Mouse (Mus musculus) G1E (cell line): ENCODE results near the gene Gm20532. TPM values are rescaled to one million over a fixed set of nuclear protein-coding genes. Genes with fewer than 3 reads are reported as not detected.
A peak's percentile ranks its signal among the peaks of the same experiment; 100 is the strongest.

Experiments
- ATAC-seq: 2 replicates; pipeline ENCODE4 v1.8.0; 2016; ENCODE audit warnings: mild to moderate bottlenecking; ENCODE audit not compliant: insufficient number of reproducible peaks, poor library complexity, low FRiP score, severe bottlenecking; ENCODE audit errors: extremely low read depth
- DNase-seq: peaks from one replicate; pipeline ENCODE4 v3.0.0; 2012; ENCODE audit warnings: low spot score
- H3K27me3 ChIP-seq: 2 replicates; pipeline ENCODE4 v1.6.1; 2012; ENCODE audit warnings: mild to moderate bottlenecking, low read length, inconsistent platforms; ENCODE audit not compliant: insufficient read depth
- H3K36me3 ChIP-seq: replicated peaks from 2 replicates; pipeline ENCODE3; 2012; ENCODE audit warnings: mild to moderate bottlenecking, inconsistent platforms
- H3K4me1 ChIP-seq: 2 replicates; pipeline ENCODE4 v1.6.1; 2012; ENCODE audit warnings: low read depth, low read length, inconsistent platforms, mixed read lengths; ENCODE audit not compliant: insufficient read depth
- H3K4me3 ChIP-seq: 2 replicates; pipeline ENCODE4 v1.5.1; 2012; ENCODE audit warnings: low read depth, mild to moderate bottlenecking, inconsistent platforms, low read length, moderate library complexity, mixed read lengths
- H3K9me3 ChIP-seq: replicated peaks from 2 replicates; pipeline ENCODE4 v1.6.1; 2012; ENCODE audit warnings: inconsistent platforms
- CTCF ChIP-seq: IDR thresholded peaks from 2 replicates; pipeline ENCODE4 v1.5.1; 2012; ENCODE audit warnings: low read depth, low read length, inconsistent platforms, mixed read lengths
- GATA1 ChIP-seq: IDR thresholded peaks from 2 replicates; pipeline ENCODE4 v1.6.1; 2012; ENCODE audit warnings: borderline replicate concordance, low read length, inconsistent platforms, mixed read lengths
- GATA2 ChIP-seq: IDR thresholded peaks from 2 replicates; pipeline ENCODE4 v1.6.1; 2012; ENCODE audit warnings: low read depth, low read length, inconsistent platforms, borderline replicate concordance
- POLR2AphosphoS5 ChIP-seq: IDR thresholded peaks from 2 replicates; pipeline ENCODE4 v1.6.1; 2012; ENCODE audit warnings: low read depth, low read length, inconsistent platforms; ENCODE audit not compliant: insufficient replicate concordance
- TAL1 ChIP-seq: conservative IDR thresholded peaks from 2 replicates; pipeline ENCODE4 v1.6.1; 2012; ENCODE audit warnings: low read depth, low read length, inconsistent platforms, mixed read lengths
- polyA plus RNA-seq: library from polyadenylated mRNA; stranded (reverse); fragments of >175 nt; gene quantifications from 2 replicates; pipeline ENCODE4 v1.2.3, GENCODE M21; 2012
- total RNA-seq, 2 experiments: library from RNA; stranded (forward) in 1 of 2; stranded (reverse) in 1 of 2; fragments of 200-1000 nt in 1 of 2; fragments of >200 nt in 1 of 2; fragmentation: Nextera tagmentation in 1 of 2; gene quantifications; 2 replicates each; pipeline ENCODE4 v1.2.3; 2014 to 2017

Gm20532 gene
- total and polyA plus RNA-seq, 3 experiments: not detected

DNA sequence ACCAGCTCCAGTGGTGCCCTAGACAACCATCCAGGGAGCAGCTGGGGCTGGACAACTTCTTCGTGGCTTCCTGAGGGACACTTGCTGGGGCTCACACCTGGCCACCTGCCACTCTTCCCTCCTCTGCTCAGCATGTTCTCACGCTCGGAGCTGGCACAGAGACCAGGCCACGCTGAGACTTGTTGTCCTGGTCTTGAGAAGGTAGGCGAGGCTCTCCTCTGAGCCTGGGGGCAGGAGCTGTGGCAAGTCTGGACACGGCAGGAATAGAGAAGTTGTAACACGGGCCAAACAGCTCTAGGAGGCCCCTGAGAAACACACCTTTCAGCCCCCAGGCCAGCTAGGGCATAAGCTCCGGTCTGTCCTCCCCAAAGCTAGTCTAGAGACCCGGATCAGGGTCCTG is 32.5 kb upstream of the Gm20532 start:
- no peaks in the 10 kb centered on the region for H3K36me3 ChIP-seq
- H3K4me1 ChIP-seq: peaks cover 55% of the 10 kb centered on the region
- no peak for TF ChIP-seq GATA1
- no peak for TF ChIP-seq TAL1
- no peak for TF ChIP-seq CTCF
- TF ChIP-seq POLR2AphosphoS5: no peak
- TF ChIP-seq GATA2: no peak
- H3K27me3 ChIP-seq: peaks cover 50% of the 10 kb centered on the region
- H3K4me3 ChIP-seq: no peak overlapping the region
- ATAC-seq: no peak
- DNase-seq: no peak
- no peaks in the 10 kb centered on the region for H3K9me3 ChIP-seq

DNA sequence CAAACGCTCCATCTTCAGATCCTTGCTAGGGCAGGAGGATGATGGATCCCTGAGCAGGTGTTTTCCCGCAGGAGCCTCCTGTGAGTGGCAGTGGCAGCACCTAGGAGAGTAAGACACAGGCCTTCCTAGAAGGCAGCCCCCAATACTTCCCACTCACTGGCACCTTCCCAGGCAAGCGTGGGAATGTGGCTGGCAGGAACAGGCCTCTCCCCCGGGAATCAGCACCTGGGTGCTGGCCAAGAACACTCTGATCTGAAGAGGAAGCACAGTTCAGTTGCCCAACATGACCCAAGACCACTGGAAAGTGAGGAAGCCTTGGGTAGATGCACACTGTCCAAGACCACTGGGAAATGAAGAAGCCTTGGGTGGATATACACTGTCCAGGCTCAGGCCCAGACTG is 31.4 kb upstream of the Gm20532 start:
- DNase-seq (no peak), ATAC-seq (no peak)
- peaks cover 55% of the 10 kb centered on the region for H3K4me1 ChIP-seq
- no peak overlapping the region for H3K4me3 ChIP-seq
- TF ChIP-seq POLR2AphosphoS5 (no peak), GATA2 (no peak), CTCF (no peak), GATA1 (no peak), TAL1 (no peak)
- H3K9me3 ChIP-seq: no peaks in the 10 kb centered on the region
- H3K36me3 ChIP-seq: no peaks in the 10 kb centered on the region
- peaks cover 48% of the 10 kb centered on the region for H3K27me3 ChIP-seq

GRCm38 (mm10) chr2:26556535-26556993 is 29.9 kb upstream of the Gm20532 start:
- Histone ChIP-seq H3K9me3 (no peaks in the 10 kb centered on the region), H3K4me1 (peaks cover 50% of the 10 kb centered on the region), H3K36me3 (no peaks in the 10 kb centered on the region), H3K4me3 (no peak overlapping the region; the same call in 1 of the 2 replicates), H3K27me3 (peaks cover 54% of the 10 kb centered on the region)
- DNase-seq (no peak), ATAC-seq (no peak)
- TF ChIP-seq TAL1: no peak
- TF ChIP-seq POLR2AphosphoS5: no peak
- TF ChIP-seq GATA1: no peak
- TF ChIP-seq GATA2: no peak
- TF ChIP-seq CTCF: no peak

- Histone ChIP-seq H3K4me1 (peaks cover 21% of the 10 kb centered on the region), H3K9me3 (no peaks in the 10 kb centered on the region), H3K4me3 (no peak overlapping the region), H3K36me3 (no peaks in the 10 kb centered on the region), H3K27me3 (peaks cover 49% of the 10 kb centered on the region)
- TF ChIP-seq CTCF (no peak), GATA1 (no peak), GATA2 (no peak), POLR2AphosphoS5 (no peak), TAL1 (no peak)
- no peak for ATAC-seq
- DNase-seq: no peak
Observed at GRCm38 (mm10) chr2:26560506-26560905, 25.9 kb upstream of the Gm20532 start.

- DNase-seq (no peak), ATAC-seq (no peak)
- peaks cover 17% of the 10 kb centered on the region for H3K4me1 ChIP-seq
- TF ChIP-seq CTCF (peak; percentile 41; the same call in 1 of the 2 replicates), GATA1 (no peak)
- no peaks in the 10 kb centered on the region for H3K9me3 ChIP-seq
- no peak overlapping the region for H3K4me3 ChIP-seq
- peaks cover 50% of the 10 kb centered on the region for H3K27me3 ChIP-seq
- H3K36me3 ChIP-seq: no peaks in the 10 kb centered on the region
Observed at GRCm38 (mm10) chr2:26561351-26562016, 25.0 kb upstream of the Gm20532 start.

GRCm38 (mm10) chr2:26566221-26566620 is 20.2 kb upstream of the Gm20532 start:
- Histone ChIP-seq H3K4me3 (no peak overlapping the region), H3K4me1 (peaks cover 27% of the 10 kb centered on the region), H3K36me3 (no peaks in the 10 kb centered on the region), H3K27me3 (peaks cover 32% of the 10 kb centered on the region), H3K9me3 (no peaks in the 10 kb centered on the region)
- TF ChIP-seq POLR2AphosphoS5 (no peak), GATA1 (no peak), CTCF (0 out of 2 replicates have a peak, but pooled peaks have one; percentile 25)
- ATAC-seq (peak; percentile 45; the same call in 1 of the 2 replicates), DNase-seq (no peak)

DNA sequence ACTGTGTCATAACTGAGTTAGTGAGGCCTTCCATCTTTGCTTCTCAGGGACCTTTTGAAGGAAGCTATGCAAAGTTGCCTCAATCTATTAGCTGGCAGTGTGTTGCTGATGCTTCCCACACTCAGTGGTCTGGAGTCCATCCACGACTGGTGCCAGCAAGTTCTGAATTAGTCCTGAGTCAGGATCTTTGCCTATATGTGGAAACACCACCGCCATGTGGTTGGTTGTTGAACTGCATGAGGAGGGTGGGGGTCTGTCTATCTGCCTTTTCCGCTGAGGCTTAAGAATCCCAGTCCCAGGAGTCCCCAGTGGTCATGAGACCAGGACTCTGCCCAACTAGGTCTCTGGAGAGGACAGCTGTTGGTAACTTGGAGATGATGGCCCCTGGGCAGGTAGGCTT is 16.4 kb upstream of the Gm20532 start:
- TF ChIP-seq POLR2AphosphoS5 (no peak), CTCF (peak; percentile 80)
- H3K4me3 ChIP-seq: no peak overlapping the region
- no peaks in the 10 kb centered on the region for H3K36me3 ChIP-seq
- peaks cover 13% of the 10 kb centered on the region for H3K27me3 ChIP-seq
- ATAC-seq (no peak), DNase-seq (peak; percentile 42)
- peaks cover 60% of the 10 kb centered on the region for H3K4me1 ChIP-seq
- H3K9me3 ChIP-seq: no peaks in the 10 kb centered on the region
